Mouse (Mus musculus) T-cell, adult 66 days (primary cell): Measurements from ENCODE around the gene Qars. TPM values are rescaled to one million over a fixed set of nuclear protein-coding genes. Genes with fewer than 3 reads are reported as not detected.

Experiments used
- total RNA-seq, 2 experiments: library from RNA; stranded (reverse); gene quantifications; 3 replicates in 1 of 2; 4 replicates in 1 of 2; pipeline ENCODE4 v1.2.4; 2023

Qars gene
- total RNA-seq: 100 to 1,000 TPM; 207 to 272 TPM

GRCm38 (mm10) chr9:108507619-108508434 is at the start of gene Qars:
TSS of gene Qars (plus strand) at chr9:108507706.

GRCm38 (mm10) chr9:108460319-108461178 is 47.0 kb upstream of the Qars start, which contains the start of gene Ccdc71:
TSS of gene Ccdc71 (plus strand) at chr9:108460527.

GRCm38 (mm10) chr9:108461181-108461631 is 46.3 kb upstream of the Qars start, which contains the start of gene Klhdc8b:
TSS of gene Klhdc8b (minus strand) at chr9:108461581.

GRCm38 (mm10) chr9:108479721-108480351 is 27.7 kb upstream of the Qars start, which contains the start of gene Lamb2:
TSS of gene Lamb2 (plus strand) at chr9:108479736.

GRCm38 (mm10) chr9:108490559-108491285 is 16.8 kb upstream of the Qars start, which contains the start of gene Usp19:
TSS of gene Usp19 (plus strand) at chr9:108490602.

GRCm38 (mm10) chr9:108516380-108517251 is 9.1 kb downstream of the Qars start, which contains the start of gene Qrich1:
TSS of gene Qrich1 (plus strand) at chr9:108516806.

GRCm38 (mm10) chr9:108560227-108560841 is 52.8 kb downstream of the Qars start, which contains the start of gene Impdh2:
TSS of gene Impdh2 (plus strand) at chr9:108560286.

Other genes starting within 250 kb of the Qars start
- gene Dag1, start 243.7 kb upstream of the Qars start, total RNA-seq: 10 to 100 TPM; 32.0 to 33.0 TPM
- 1 to 10 TPM; 2.9 to 3.2 TPM for gene Nicn1, start 217.3 kb upstream of the Qars start, total RNA-seq
- 1 to 10 TPM; 1.9 to 2.3 TPM for gene Amt, start 210.9 kb upstream of the Qars start, total RNA-seq
- gene Rhoa, start 201.6 kb upstream of the Qars start, total RNA-seq: 100 to 1,000 TPM; 347 to 351 TPM
- gene Tcta, start 201.5 kb upstream of the Qars start, total RNA-seq: 10 to 100 TPM; 10.4 to 11.9 TPM
- gene Gpx1, start 168.8 kb upstream of the Qars start, total RNA-seq: 100 to 1,000 TPM; 212 to 222 TPM
- gene Usp4, start 159.9 kb upstream of the Qars start, total RNA-seq: 100 to 1,000 TPM; 154 to 155 TPM
- 10 to 100 TPM in 1 of 2 experiments, 1 to 10 TPM in 1; 7.6 to 10.3 TPM for gene 1700102P08Rik, start 114.9 kb upstream of the Qars start, total RNA-seq
- gene Ccdc36, start 79.2 kb upstream of the Qars start, total RNA-seq: under 1 TPM in 1 of 2 experiments, not detected in 1; 0.18 TPM
- not detected for gene BC048562, start 71.2 kb upstream of the Qars start, total RNA-seq
- gene Ccdc71, start 47.2 kb upstream of the Qars start, total RNA-seq: 10 to 100 TPM; 37.6 to 40.0 TPM
- gene Klhdc8b, start 46.1 kb upstream of the Qars start, total RNA-seq: 1 to 10 TPM; 4.3 to 5.6 TPM
- gene Lamb2, start 28.0 kb upstream of the Qars start, total RNA-seq: under 1 TPM in 1 of 2 experiments, not detected in 1; 0.30 TPM
- 100 to 1,000 TPM; 288 to 319 TPM for gene Usp19, start 17.1 kb upstream of the Qars start, total RNA-seq
- 100 to 1,000 TPM; 216 to 233 TPM for gene Qrich1, start 9.1 kb downstream of the Qars start, total RNA-seq
- 100 to 1,000 TPM; 181 to 194 TPM for gene Impdh2, start 52.6 kb downstream of the Qars start, total RNA-seq
- gene Ndufaf3, start 59.7 kb downstream of the Qars start, total RNA-seq: 10 to 100 TPM; 25.9 to 27.1 TPM
- 10 to 100 TPM; 54.9 to 68.4 TPM for gene Dalrd3, start 62.2 kb downstream of the Qars start, total RNA-seq
- 10 to 100 TPM; 30.1 to 33.2 TPM for gene Wdr6, start 71.0 kb downstream of the Qars start, total RNA-seq
- 10 to 100 TPM; 10.0 to 10.5 TPM for gene P4htm, start 90.0 kb downstream of the Qars start, total RNA-seq
- gene Arih2, start 141.7 kb downstream of the Qars start, total RNA-seq: 100 to 1,000 TPM; 128 TPM
- gene Slc25a20, start 154.4 kb downstream of the Qars start, total RNA-seq: 10 to 100 TPM; 19.4 to 24.9 TPM
- 10 to 100 TPM; 12.4 to 14.4 TPM for gene Prkar2a, start 181.6 kb downstream of the Qars start, total RNA-seq